Comparison of ENCODE assay signal across 21 mouse cellular contexts in genomic region chr15:97741662-97742061, GRCm38 (mm10). TPM values are rescaled to one million over a fixed set of nuclear protein-coding genes. Genes with fewer than 3 reads are reported as not detected.
DNase-seq lines count a peak whose midpoint lies in the region; ATAC-seq and TF ChIP-seq lines count a peak whose summit lies in the region.
"Had no signal": no experiment of that assay in that cellular context is flagged by ENCODE, and none has a peak within 500 bp of the region (broad histone marks: within the 10 kb centered on the region; RNA-seq: fewer than 3 reads in every experiment).

No protein-coding gene starts in this region.

- H3K4me1 ChIP-seq in heart, adult 2 months (ENCODE audit: control insufficient read depth, insufficient read depth, low read length): peaks cover 17% of the 10 kb centered on the region
- peaks cover 22% of the 10 kb centered on the region for H3K4me1 ChIP-seq in heart, embryonic 16.5 days (ENCODE audit: control insufficient read depth, insufficient read depth, low read length)
- H3K4me1 ChIP-seq in testis, adult 2 months (ENCODE audit: control insufficient read depth, insufficient read depth, low read length): peaks cover 11% of the 10 kb centered on the region

- no peak overlapping the region for H3K9ac ChIP-seq in heart, adult 2 months (ENCODE audit: low read depth, low read length)
- H3K9ac ChIP-seq in heart, embryonic 16.5 days (ENCODE audit: low read length): no peak overlapping the region; the same call in 1 of the 2 replicates
- H3K9ac ChIP-seq: embryonic facial prominence, embryonic 15.5 days; midbrain, embryonic 12.5 days; neural tube, embryonic 12.5 days had no signal

- no peak for TF ChIP-seq CTCF in heart, adult 2 months (IDR thresholded peaks at IDR 0.05)
- no peak for TF ChIP-seq CTCF in testis, adult 2 months (IDR thresholded peaks at IDR 0.05; ENCODE audit: control insufficient read depth, insufficient read depth, insufficient replicate concordance, low read depth, low read length)

- H3K4me3 ChIP-seq in heart, adult 2 months: no peak overlapping the region
- no peak overlapping the region for H3K4me3 ChIP-seq in heart, embryonic 16.5 days (ENCODE audit: low read length)
- H3K4me3 ChIP-seq in testis, adult 2 months (ENCODE audit: control insufficient read depth, low read depth, low read length): peak overlapping the region; percentile 65
- H3K4me3 ChIP-seq: embryonic facial prominence, embryonic 15.5 days; midbrain, embryonic 12.5 days; neural tube, embryonic 12.5 days had no signal

- peaks cover 2% of the 10 kb centered on the region; the same call in 1 of the 2 replicates for H3K36me3 ChIP-seq in heart, adult 2 months (ENCODE audit: control insufficient read depth, insufficient read depth, low read length)
- H3K36me3 ChIP-seq in heart, embryonic 16.5 days (ENCODE audit: control insufficient read depth, insufficient read depth): no peaks in the 10 kb centered on the region
- no peaks in the 10 kb centered on the region for H3K36me3 ChIP-seq in testis, adult 2 months (ENCODE audit: control insufficient read depth, insufficient read depth, low read length)
- H3K36me3 ChIP-seq: embryonic facial prominence, embryonic 15.5 days; midbrain, embryonic 12.5 days; neural tube, embryonic 12.5 days had no signal

- DNase-seq in heart, adult 2 months: no peak
- DNase-seq in heart, postnatal 10 days: no peak
- no peak for DNase-seq in heart, adult 8-10 months (ENCODE audit: low spot score)
- DNase-seq in testis, postnatal 14 days (ENCODE audit: low spot score): no peak
- DNase-seq in thymus, postnatal 36 days: peak; percentile 36 to 60
- no peak for DNase-seq in right cerebral cortex, postnatal 10 days (ENCODE audit: low spot score in 2 of 2)
- DNase-seq: adrenal gland, postnatal 36 days; cerebellum, adult 2 months; cerebellum, postnatal 36 days; gastrocnemius, postnatal 10 days; kidney, adult 18-20 months; left cerebral cortex, postnatal 4 days; liver; right cerebral cortex, adult 18-20 months had no signal

- H3K9me3 ChIP-seq in heart, embryonic 16.5 days (replicated peaks; ENCODE audit: control insufficient read depth, low read length): 0 out of 2 replicates have a peak, but pooled peaks cover 2% of the 10 kb centered on the region
- H3K9me3 ChIP-seq: embryonic facial prominence, embryonic 15.5 days; midbrain, embryonic 12.5 days; neural tube, embryonic 12.5 days had no signal

- no peak for ATAC-seq in heart, embryonic 16.5 days (replicated peaks; ENCODE audit: extremely low read depth, insufficient read depth, low FRiP score)
- ATAC-seq: lung, postnatal 0 days had no signal

- intact Hi-C loops in heart, adult 2 months (cut with DNase I): loop anchor here (1.0 kb wide), 1 partner anchor 36 kb away; the partner anchor contains the start of gene Rpap3
- intact Hi-C loops in heart, postnatal 10 days (cut with DNase I): loop anchor here (2.0 kb wide), 1 partner anchor 13 kb away; no protein-coding TSS in a partner anchor

- peak overlapping the region; percentile 15; the same call in 1 of the 2 replicates for H3K27ac ChIP-seq in heart, adult 2 months
- peak overlapping the region; percentile 37 for H3K27ac ChIP-seq in heart, embryonic 16.5 days (ENCODE audit: low read length)
- no peak overlapping the region for H3K27ac ChIP-seq in testis, adult 2 months (ENCODE audit: control insufficient read depth, insufficient read depth, low read depth, low read length)
- H3K27ac ChIP-seq: embryonic facial prominence, embryonic 15.5 days; kidney, postnatal 0 days; midbrain, embryonic 12.5 days; neural tube, embryonic 12.5 days had no signal

- H3K27me3 ChIP-seq in heart, adult 2 months (ENCODE audit: control insufficient read depth, insufficient read depth, low read length): no peaks in the 10 kb centered on the region
- H3K27me3 ChIP-seq in heart, embryonic 16.5 days (ENCODE audit: control insufficient read depth, insufficient read depth, low read length): no peaks in the 10 kb centered on the region
- no peaks in the 10 kb centered on the region for H3K27me3 ChIP-seq in testis, adult 2 months (ENCODE audit: control insufficient read depth, insufficient read depth, low read length)
- H3K27me3 ChIP-seq: embryonic facial prominence, embryonic 15.5 days; midbrain, embryonic 12.5 days; neural tube, embryonic 12.5 days had no signal

- TF ChIP-seq EP300 in heart, adult 2 months (IDR thresholded peaks at IDR 0.05; ENCODE audit: insufficient read depth, low read depth, low read length): 0 out of 2 replicates have a peak, but pooled peaks have one; percentile 2

- no peaks in the 10 kb centered on the region for H3K79me2 ChIP-seq in heart, adult 2 months (replicated peaks; ENCODE audit: control insufficient read depth, insufficient read depth, low read length)

- 65% methylated on average over 12 of the region's 12 CpGs for WGBS in heart, adult 2 months
- WGBS in heart, embryonic 16.5 days: 65% methylated on average over 12 of the region's 12 CpGs

- H3K4me2 ChIP-seq in heart, embryonic 16.5 days (ENCODE audit: low read depth, low read length): no peak overlapping the region
- H3K4me2 ChIP-seq: embryonic facial prominence, embryonic 15.5 days; midbrain, embryonic 12.5 days; neural tube, embryonic 12.5 days had no signal

- no peak; the same call in 1 of the 2 replicates for TF ChIP-seq POLR2A in heart, adult 2 months (IDR thresholded peaks at IDR 0.05; ENCODE audit: insufficient read depth, low read depth, low read length)
- no peak; the same call in 1 of the 2 replicates for TF ChIP-seq POLR2A in testis, adult 2 months (IDR thresholded peaks at IDR 0.05; ENCODE audit: control insufficient read depth, low read depth, low read length)

RNA-seq across cellular contexts. Expression of gene Endou, which starts 10.5 kb away (rescaled TPM):
- total RNA-seq in heart, adult 2 months (2021): 1 to 10 TPM; 1.1 to 1.2 TPM
- 2.4 TPM in 2 replicates for polyA plus RNA-seq in heart, adult 2 months (2012; rRNA removed)
- 1 to 10 TPM; 3.8 to 4.0 TPM for total RNA-seq in heart, postnatal 10 days (2021)
- polyA plus RNA-seq in heart, embryonic 16.5 days (2015; fragmentation: Nextera tagmentation; extraction: Ambion mirVana): 2.8 and 9.6 TPM in 2 replicates
- 1 to 10 TPM; 1.3 to 2.3 (median 1.7) TPM for total RNA-seq in heart, adult 8-10 months (2022)
- polyA plus RNA-seq in testis, adult 2 months (2012; rRNA removed): 0.89 and 1.1 TPM in 2 replicates

RNA-seq across cellular contexts. Expression of gene Rapgef3, which starts 26.1 kb away (rescaled TPM):
- total RNA-seq in heart, adult 2 months (2021): 10 to 100 TPM; 21.5 to 27.9 TPM
- 44.4 and 57.0 TPM in 2 replicates for polyA plus RNA-seq in heart, adult 2 months (2012; rRNA removed)
- total RNA-seq in heart, postnatal 10 days (2021): 10 to 100 TPM; 29.2 to 30.7 TPM
- 26.3 and 28.7 TPM in 2 replicates for polyA plus RNA-seq in heart, embryonic 16.5 days (2015; fragmentation: Nextera tagmentation; extraction: Ambion mirVana)
- 10 to 100 TPM; 20.5 to 27.4 (median 23.8) TPM for total RNA-seq in heart, adult 8-10 months (2022)
- 16.1 and 16.3 TPM in 2 replicates for polyA plus RNA-seq in testis, adult 2 months (2012; rRNA removed)

RNA-seq across cellular contexts. Expression of gene Rpap3, which starts 36.0 kb away (rescaled TPM):
- total RNA-seq in heart, adult 2 months (2021): 10 to 100 TPM; 12.7 to 14.2 TPM
- 4.4 and 7.4 TPM in 2 replicates for polyA plus RNA-seq in heart, adult 2 months (2012; rRNA removed)
- 10 to 100 TPM; 14.1 to 15.2 TPM for total RNA-seq in heart, postnatal 10 days (2021)
- polyA plus RNA-seq in heart, embryonic 16.5 days (2015; fragmentation: Nextera tagmentation; extraction: Ambion mirVana): 18.1 and 22.9 TPM in 2 replicates
- 10 to 100 TPM; 13.4 to 17.9 (median 15.3) TPM for total RNA-seq in heart, adult 8-10 months (2022)
- 3.7 and 3.9 TPM in 2 replicates for polyA plus RNA-seq in testis, adult 2 months (2012; rRNA removed)

RNA-seq across cellular contexts. Expression of gene Slc48a1, which starts 36.7 kb away (rescaled TPM):
- 10 to 100 TPM; 72.7 to 73.0 TPM for total RNA-seq in heart, adult 2 months (2021)
- polyA plus RNA-seq in heart, adult 2 months (2012; rRNA removed): 82.8 and 85.3 TPM in 2 replicates
- total RNA-seq in heart, postnatal 10 days (2021): 10 to 100 TPM; 62.0 to 71.0 TPM
- polyA plus RNA-seq in heart, embryonic 16.5 days (2015; fragmentation: Nextera tagmentation; extraction: Ambion mirVana): 71.0 and 76.0 TPM in 2 replicates
- total RNA-seq in heart, adult 8-10 months (2022): 10 to 100 TPM; 63.6 to 76.6 (median 67.9) TPM
- 16.3 and 17.0 TPM in 2 replicates for polyA plus RNA-seq in testis, adult 2 months (2012; rRNA removed)

Comparison
In these comparisons a context has a peak if more than half of its experiments do, and no peak if none do; other contexts are left out.
1. DNase-seq: peak in thymus, postnatal 36 days (2 of 2); none in heart, adult 2 months (0 of 2), heart, postnatal 10 days (0 of 2), heart, adult 8-10 months (single experiment), testis, postnatal 14 days (single experiment) and right cerebral cortex, postnatal 10 days (0 of 2).